Mouse (Mus musculus): ENCODE results near the gene Polr2m. TPM values are rescaled to one million over a fixed set of nuclear protein-coding genes. Genes with fewer than 3 reads are reported as not detected.
A peak's percentile ranks its signal among the peaks of the same experiment; 100 is the strongest.
"Not testable (repeated sequence)": the region's sequence is repeated elsewhere in the genome, so short reads cannot be mapped to it uniquely, and the experiment has no call there.

The Polr2m gene
- polyA plus RNA-seq, 1 experiment from 2014 or later: 512 TPM

DNA sequence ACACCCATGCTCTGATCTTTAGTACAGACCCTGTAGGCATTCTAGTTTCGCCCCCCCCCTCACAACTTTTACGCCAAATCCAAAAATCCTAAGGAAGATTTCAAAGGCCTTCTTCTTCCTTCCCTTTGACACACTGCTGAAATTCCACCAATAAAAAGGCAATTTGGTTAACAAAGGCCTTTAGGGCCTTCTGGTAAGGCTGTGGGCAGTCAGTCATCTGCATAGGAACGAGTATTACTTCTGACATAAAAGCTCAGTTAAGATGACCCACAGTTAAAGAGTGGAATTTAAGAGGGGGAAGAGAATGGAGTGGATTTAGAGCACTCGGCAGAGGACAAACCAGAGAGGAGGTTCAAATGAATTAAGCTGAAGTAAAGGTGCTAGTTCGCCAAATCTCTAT, 8.0 kb upstream of the Polr2m start:
- ATAC-seq (ENCODE audit: low FRiP score, low read depth): no peak

DNA sequence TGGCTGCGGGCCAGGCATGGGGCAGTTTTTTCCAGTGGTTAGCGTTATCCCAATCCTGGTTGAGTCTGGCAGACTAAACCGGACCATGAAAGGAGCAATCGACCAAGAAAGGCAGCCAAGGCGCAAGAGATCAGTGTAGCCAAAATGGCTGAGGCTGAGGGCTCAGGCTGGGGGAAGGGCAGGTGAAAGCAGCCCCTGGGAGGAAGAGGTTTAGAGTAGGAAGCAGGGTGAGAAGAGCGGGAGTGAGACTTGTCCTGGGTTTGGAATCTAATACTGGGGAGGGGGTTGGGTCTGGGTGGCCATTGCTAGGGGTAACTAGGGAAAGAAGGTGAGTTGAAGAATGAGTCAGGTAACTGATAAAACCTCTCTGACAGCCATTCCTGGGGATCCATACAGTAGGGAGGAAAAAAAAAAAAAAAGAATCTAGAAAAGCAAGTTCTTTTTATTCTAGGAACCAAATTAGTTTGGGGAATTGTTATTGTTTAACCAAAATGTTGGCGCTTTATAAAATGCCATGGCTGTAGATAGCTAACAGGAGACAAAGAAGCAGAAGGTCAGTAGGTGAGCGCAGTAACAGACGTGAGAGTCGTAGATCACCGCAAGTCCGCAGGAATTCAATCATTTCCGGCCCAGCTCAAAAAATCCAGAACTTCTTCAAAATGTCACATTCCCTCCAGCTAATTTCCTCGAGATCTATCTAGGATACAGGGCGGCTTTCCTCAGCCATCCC, 6.7 kb upstream of the Polr2m start:
- Histone ChIP-seq H3K4me2 (replicated peaks) (no peak overlapping the region), H3K36me3 (no peaks in the 10 kb centered on the region), H3K27ac (no peak overlapping the region), H3K4me3 (no peak overlapping the region), H3K27me3 (peaks cover 43% of the 10 kb centered on the region), H3K4me1 (peaks cover 28% of the 10 kb centered on the region), H3K9me3 (no peaks in the 10 kb centered on the region), H3K9ac (no peak overlapping the region)
- no peak for ATAC-seq (ENCODE audit: low FRiP score, low read depth)
- WGBS: 62% methylated on average over 15 of the region's 15 CpGs

More for the DNA sequence above, 8.0 kb upstream of the Polr2m start:
- H3K9me3 ChIP-seq: no peaks in the 10 kb centered on the region
- no peak overlapping the region for H3K4me2 ChIP-seq (replicated peaks)
- H3K36me3 ChIP-seq: no peaks in the 10 kb centered on the region
- 55% methylated on average over 5 of the region's 5 CpGs for WGBS
- peaks cover 39% of the 10 kb centered on the region for H3K4me1 ChIP-seq
- no peak overlapping the region for H3K9ac ChIP-seq
- H3K27me3 ChIP-seq: peaks cover 43% of the 10 kb centered on the region
- H3K27ac ChIP-seq: no peak overlapping the region
- H3K4me3 ChIP-seq: no peak overlapping the region

DNA sequence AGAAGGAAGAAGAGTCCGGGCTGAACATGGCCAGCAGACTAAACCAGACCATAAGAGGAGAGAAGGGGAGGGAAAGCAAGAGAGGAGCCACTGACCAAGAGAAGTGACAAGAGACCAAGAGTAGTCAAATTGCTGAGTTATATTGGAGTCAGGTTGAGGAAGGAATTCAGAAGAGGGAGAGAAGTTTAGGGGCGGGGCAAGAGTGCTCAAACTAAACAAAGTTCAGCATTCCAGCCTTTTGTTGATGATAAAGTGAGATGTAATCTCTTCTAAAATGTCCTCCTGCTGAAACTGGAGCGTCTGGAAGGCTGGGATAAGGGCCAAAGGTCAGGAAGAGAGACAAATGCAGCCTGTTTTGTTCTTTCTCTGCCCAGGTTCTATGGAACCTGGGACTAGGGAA, 4.3 kb upstream of the Polr2m start:
- Histone ChIP-seq H3K4me1 (peaks cover 16% of the 10 kb centered on the region), H3K9ac (no peak overlapping the region), H3K36me3 (no peaks in the 10 kb centered on the region), H3K4me3 (no peak overlapping the region), H3K27ac (no peak overlapping the region), H3K4me2 (replicated peaks) (no peak overlapping the region), H3K9me3 (no peaks in the 10 kb centered on the region), H3K27me3 (peaks cover 27% of the 10 kb centered on the region)
- WGBS: 54% methylated on average over 3 of the region's 3 CpGs
- no peak for ATAC-seq (ENCODE audit: low FRiP score, low read depth)

DNA sequence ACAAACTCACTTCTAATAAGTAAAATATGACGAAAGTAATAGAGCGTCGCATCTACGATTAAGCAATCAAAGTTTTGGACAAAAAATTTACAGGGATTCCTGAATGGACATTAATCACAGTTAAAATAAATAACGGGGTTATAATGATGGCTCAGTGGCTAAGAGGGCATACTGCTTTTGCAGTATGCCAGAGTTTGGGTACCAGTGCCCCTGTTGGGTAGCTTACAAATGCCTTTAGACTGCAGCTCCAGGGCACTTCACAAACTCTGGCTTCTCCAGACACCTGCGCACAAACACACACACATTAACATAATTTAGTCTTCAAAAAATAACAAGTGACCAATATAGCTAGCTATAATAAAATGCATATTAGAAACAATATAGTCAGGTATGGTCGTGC, 392 bp upstream of the Polr2m start:
- ATAC-seq (ENCODE audit: low FRiP score, low read depth): 0 out of 2 replicates have a peak, but pooled peaks have one; percentile 2
- H3K27me3 ChIP-seq: peaks cover 10% of the 10 kb centered on the region
- H3K4me3 ChIP-seq: peak overlapping the region; percentile 96
- peaks cover 25% of the 10 kb centered on the region for H3K36me3 ChIP-seq
- peak overlapping the region; percentile 100; the same call in 1 of the 2 replicates for H3K9ac ChIP-seq
- H3K9me3 ChIP-seq: no peaks in the 10 kb centered on the region
- WGBS: 39% methylated on average over 7 of the region's 7 CpGs
- H3K4me1 ChIP-seq: peaks cover 23% of the 10 kb centered on the region
- H3K4me2 ChIP-seq (replicated peaks): peak overlapping the region; percentile 84
- no peak overlapping the region; the same call in 1 of the 2 replicates for H3K27ac ChIP-seq

DNA sequence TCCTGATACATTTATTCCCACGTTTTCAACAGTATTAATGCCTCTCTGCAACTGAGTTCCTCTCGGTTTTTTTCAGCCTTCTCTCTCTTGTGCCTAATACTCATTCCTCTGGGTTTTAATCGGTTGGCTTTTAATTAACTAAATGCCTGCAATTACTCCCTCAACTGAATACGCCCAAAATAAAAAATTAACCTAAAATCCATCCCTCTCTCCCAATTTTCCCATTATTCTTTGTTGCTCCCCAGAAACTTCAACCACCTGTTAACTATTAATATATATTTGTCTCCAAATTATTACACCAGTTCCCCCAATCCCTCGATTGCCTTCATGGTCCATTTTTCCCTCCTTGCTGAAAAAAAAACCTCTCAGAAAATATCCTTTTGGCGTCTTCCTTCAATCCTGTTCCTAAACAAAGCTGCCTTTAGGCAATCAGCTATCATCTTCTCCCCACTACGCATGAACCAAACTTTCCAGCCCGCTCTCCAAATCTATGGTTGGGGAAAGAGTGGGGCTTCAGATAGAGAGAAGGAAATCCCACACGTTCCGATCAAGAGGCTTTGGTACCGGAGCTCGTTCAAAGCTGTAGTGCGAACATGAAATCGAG, 762 bp downstream of the Polr2m start:
- no peak for ATAC-seq (ENCODE audit: low FRiP score, low read depth)
- H3K4me2 ChIP-seq (replicated peaks): peak overlapping the region; percentile 84
- 2% methylated on average over 14 of the region's 14 CpGs for WGBS
- H3K27me3 ChIP-seq: peaks cover 5% of the 10 kb centered on the region
- H3K9me3 ChIP-seq: no peaks in the 10 kb centered on the region
- H3K9ac ChIP-seq: peak overlapping the region; percentile 100
- peaks cover 23% of the 10 kb centered on the region for H3K4me1 ChIP-seq
- H3K36me3 ChIP-seq: peaks cover 36% of the 10 kb centered on the region
- peak overlapping the region; percentile 95 for H3K27ac ChIP-seq
- H3K4me3 ChIP-seq: peak overlapping the region; percentile 96

DNA sequence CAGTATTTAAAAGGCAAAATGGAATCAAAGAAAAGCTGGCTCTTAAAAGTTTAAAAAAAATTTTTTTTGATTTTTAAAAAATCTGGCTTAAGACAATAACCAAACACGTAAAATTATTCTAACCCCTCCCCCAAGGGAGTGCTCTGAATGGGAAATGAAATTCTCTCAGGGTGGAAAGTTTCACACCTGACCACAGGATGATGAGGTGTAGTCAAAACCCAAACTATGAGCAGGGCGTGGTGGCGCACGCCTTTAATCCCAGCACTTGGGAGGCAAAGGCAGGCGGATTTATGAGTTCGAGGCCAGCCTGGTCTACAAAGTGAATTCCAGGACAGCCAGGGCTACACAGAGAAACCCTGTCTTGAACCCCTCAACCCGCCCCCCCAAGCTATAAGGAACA, 1.9 kb downstream of the Polr2m start:
- H3K27ac ChIP-seq; H3K9me3 ChIP-seq; H3K27me3 ChIP-seq; ATAC-seq (ENCODE audit: low FRiP score, low read depth): not testable (repeated sequence)
- Histone ChIP-seq H3K9ac (peak overlapping the region; percentile 35; the same call in 1 of the 2 replicates), H3K4me1 (peaks cover 23% of the 10 kb centered on the region), H3K4me2 (replicated peaks) (peak overlapping the region; percentile 84), H3K36me3 (peaks cover 48% of the 10 kb centered on the region), H3K4me3 (peak overlapping the region; percentile 96)
- 72% methylated on average over 7 of the region's 7 CpGs for WGBS

DNA sequence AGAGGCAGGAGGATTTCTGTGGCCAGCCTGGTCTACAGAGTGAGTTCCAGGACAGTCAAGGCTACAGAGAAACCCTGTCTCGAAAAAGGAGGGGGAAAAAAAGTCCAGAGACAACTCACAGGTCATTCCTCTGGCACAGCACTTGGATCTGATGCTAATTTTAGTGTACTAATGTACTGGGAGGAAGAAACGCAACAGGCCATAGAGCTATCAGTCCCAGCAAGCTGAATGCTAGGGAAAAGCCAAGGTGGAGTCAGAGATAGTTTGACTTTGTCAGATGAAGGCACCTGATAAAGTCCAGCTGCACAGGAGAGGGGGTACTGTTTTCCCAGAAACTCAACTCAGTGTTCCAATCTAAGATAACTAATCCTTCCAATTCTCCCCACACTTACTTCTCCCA, 5.4 kb downstream of the Polr2m start:
- H3K9ac ChIP-seq: no peak overlapping the region
- H3K4me2 ChIP-seq (replicated peaks): no peak overlapping the region
- H3K36me3 ChIP-seq: peaks cover 79% of the 10 kb centered on the region
- no peak overlapping the region for H3K27ac ChIP-seq
- peaks cover 6% of the 10 kb centered on the region; the same call in 1 of the 2 replicates for H3K9me3 ChIP-seq
- no peaks in the 10 kb centered on the region for H3K27me3 ChIP-seq
- ATAC-seq (ENCODE audit: low FRiP score, low read depth): no peak
- no peak overlapping the region for H3K4me3 ChIP-seq
- H3K4me1 ChIP-seq: peaks cover 20% of the 10 kb centered on the region
- 88% methylated on average over 2 of the region's 2 CpGs for WGBS

DNA sequence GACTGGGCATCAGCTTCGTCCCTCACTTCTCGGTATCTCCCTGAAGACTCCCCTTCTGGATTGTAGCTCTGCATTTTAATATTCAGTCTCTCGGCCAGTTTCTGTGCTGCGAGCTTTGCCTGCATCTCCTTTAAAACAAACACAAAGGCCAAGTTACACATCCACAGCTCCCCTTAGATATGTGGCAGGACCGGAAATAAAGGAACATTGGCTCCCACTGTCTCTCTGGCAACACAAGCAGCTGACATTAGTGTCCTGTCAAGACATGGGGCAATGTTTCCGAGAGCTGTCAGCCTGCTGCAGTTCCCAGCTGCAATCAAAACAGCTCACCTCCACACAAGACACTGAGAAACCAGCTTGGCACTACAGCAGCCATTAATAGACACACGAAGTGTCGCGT, 6.3 kb downstream of the Polr2m start:
- no peak overlapping the region for H3K27ac ChIP-seq
- peaks cover 87% of the 10 kb centered on the region for H3K36me3 ChIP-seq

DNA sequence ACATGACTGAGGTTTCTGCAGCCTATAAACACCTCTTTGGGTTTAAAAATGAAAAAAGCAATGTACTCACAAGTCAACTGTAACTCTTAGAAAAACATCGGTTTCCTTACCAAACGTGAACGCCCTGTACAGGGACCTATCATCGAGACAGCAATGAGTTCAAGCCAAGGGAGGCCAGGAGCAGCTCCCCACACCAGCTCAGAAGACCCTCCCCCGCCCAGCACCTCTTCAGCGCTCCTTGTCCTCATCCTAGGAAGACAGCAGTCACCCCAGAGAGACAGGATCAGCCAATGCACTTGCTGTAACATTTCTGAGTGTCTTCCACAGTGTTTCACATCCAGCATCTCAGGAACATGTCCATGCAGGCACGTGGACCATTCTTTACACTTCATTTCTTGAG, 7.1 kb downstream of the Polr2m start:
- no peak for ATAC-seq (ENCODE audit: low FRiP score, low read depth)
- H3K9ac ChIP-seq: no peak overlapping the region
- H3K36me3 ChIP-seq: peaks cover 89% of the 10 kb centered on the region
- no peak overlapping the region for H3K4me2 ChIP-seq (replicated peaks)
- peaks cover 9% of the 10 kb centered on the region for H3K4me1 ChIP-seq
- H3K27me3 ChIP-seq: no peaks in the 10 kb centered on the region
- H3K9me3 ChIP-seq: peaks cover 6% of the 10 kb centered on the region; the same call in 1 of the 2 replicates
- WGBS: 92% methylated on average over 7 of the region's 7 CpGs
- no peak overlapping the region for H3K27ac ChIP-seq
- no peak overlapping the region for H3K4me3 ChIP-seq

More for the DNA sequence above, 6.3 kb downstream of the Polr2m start:
- ATAC-seq (ENCODE audit: low FRiP score, low read depth): no peak
- Histone ChIP-seq H3K9ac (no peak overlapping the region), H3K4me1 (peaks cover 17% of the 10 kb centered on the region), H3K9me3 (peaks cover 6% of the 10 kb centered on the region; the same call in 1 of the 2 replicates), H3K4me3 (no peak overlapping the region), H3K4me2 (replicated peaks) (no peak overlapping the region), H3K27me3 (no peaks in the 10 kb centered on the region)
- WGBS: 95% methylated on average over 9 of the region's 9 CpGs

DNA sequence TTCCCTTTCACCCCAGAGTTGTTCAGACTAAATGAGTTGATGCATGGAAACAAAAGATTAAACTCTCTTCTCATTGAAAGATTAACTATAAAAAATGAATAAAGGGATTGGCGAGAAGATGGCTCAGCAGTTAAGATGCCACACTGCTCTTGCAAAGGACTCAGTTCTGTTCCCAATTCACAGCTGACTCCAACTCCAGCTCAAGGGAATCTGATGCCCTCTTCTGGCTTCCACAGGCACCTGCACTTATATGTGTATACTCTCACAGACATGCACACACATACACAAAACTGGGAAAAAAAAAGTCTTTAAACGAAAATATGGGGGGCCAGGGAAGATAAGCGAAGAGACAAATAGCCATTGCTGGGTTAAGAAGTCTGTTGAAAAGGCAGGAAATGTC, 9.1 kb downstream of the Polr2m start:
- no peaks in the 10 kb centered on the region for H3K27me3 ChIP-seq
- H3K36me3 ChIP-seq: peaks cover 74% of the 10 kb centered on the region
- H3K4me1 ChIP-seq: no peaks in the 10 kb centered on the region
- H3K27ac ChIP-seq: no peak overlapping the region
- H3K9ac ChIP-seq: no peak overlapping the region
- no peak for ATAC-seq (ENCODE audit: low FRiP score, low read depth)
- no peak overlapping the region for H3K4me3 ChIP-seq
- H3K9me3 ChIP-seq: peaks cover 6% of the 10 kb centered on the region; the same call in 1 of the 2 replicates
- H3K4me2 ChIP-seq (replicated peaks): no peak overlapping the region
- WGBS: 96% methylated on average over 3 of the region's 3 CpGs

DNA sequence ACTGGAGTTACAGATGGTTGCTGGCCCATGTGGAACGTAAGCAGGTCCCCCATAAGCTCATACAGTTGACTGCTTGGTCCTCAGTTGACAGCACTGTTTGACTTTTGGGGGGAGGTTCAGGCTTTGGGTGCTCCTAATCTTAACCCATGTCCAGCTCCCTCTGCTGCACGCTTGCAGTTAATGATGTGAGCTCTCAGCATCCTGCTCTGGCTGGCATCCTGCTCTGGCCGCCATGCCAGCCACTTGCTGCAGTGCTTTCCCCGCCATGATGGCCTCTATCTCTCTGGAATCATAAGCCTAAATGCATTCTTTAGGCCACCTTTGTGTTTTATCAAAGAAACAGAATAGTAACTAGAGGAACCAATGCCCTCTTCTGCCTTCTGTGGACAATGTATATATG, 10.2 kb downstream of the Polr2m start:
- Histone ChIP-seq H3K27me3 (no peaks in the 10 kb centered on the region), H3K4me2 (replicated peaks) (no peak overlapping the region), H3K4me1 (no peaks in the 10 kb centered on the region), H3K9me3 (peaks cover 6% of the 10 kb centered on the region; the same call in 1 of the 2 replicates), H3K36me3 (peaks cover 63% of the 10 kb centered on the region), H3K4me3 (no peak overlapping the region), H3K9ac (no peak overlapping the region), H3K27ac (no peak overlapping the region)
- WGBS: 90% methylated on average over 4 of the region's 4 CpGs
- no peak for ATAC-seq (ENCODE audit: low FRiP score, low read depth)

DNA sequence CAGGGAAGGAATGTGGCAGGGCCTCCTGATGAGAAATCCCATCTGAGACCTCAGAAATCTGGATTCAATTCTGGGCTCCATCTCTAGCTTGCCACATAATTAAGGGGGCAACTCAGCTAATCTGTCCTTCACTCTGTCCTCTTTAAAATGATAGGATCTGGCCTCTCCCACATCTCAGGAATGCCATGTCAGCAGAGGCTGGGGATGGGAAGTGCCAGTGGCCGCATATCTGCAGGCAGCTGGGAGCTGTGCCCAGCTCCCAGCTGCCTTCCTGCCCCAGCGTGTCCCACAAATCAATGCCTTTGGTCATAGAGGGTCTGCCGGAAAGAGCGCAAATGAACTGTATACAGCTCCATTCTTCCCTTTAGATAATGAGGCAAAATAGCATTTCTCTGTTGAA, 18.3 kb downstream of the Polr2m start:
- 60% methylated on average over 4 of the region's 4 CpGs for WGBS
- H3K4me3 ChIP-seq: no peak overlapping the region
- no peaks in the 10 kb centered on the region for H3K9me3 ChIP-seq
- H3K27me3 ChIP-seq: no peaks in the 10 kb centered on the region
- no peaks in the 10 kb centered on the region for H3K36me3 ChIP-seq
- ATAC-seq (ENCODE audit: low FRiP score, low read depth): no peak
- no peaks in the 10 kb centered on the region for H3K4me1 ChIP-seq
- no peak overlapping the region for H3K27ac ChIP-seq
- H3K4me2 ChIP-seq (replicated peaks): no peak overlapping the region
- H3K9ac ChIP-seq: no peak overlapping the region
